Mouse (Mus musculus) CH12.LX (cell line): ENCODE measurements at regions not wholly inside any gene's neighbourhood (a gene's known extent, or its start where the extent isn't known, plus 50 kb on each side); places are given as distances from the start of the nearest gene placed in this dataset.

ENCODE experiments used
- DNase-seq: peaks from one replicate; pipeline ENCODE4 v3.0.0-alpha.2; 2013; ENCODE audit errors: extremely low read depth
- H3K27ac ChIP-seq: 2 replicates; pipeline ENCODE4 v1.5.1; 2012; ENCODE audit warnings: low read depth, mild to moderate bottlenecking, control low read depth, moderate library complexity; ENCODE audit not compliant: insufficient read depth
- H3K27me3 ChIP-seq: replicated peaks from 2 replicates; pipeline ENCODE3; 2012; ENCODE audit warnings: inconsistent platforms
- H3K36me3 ChIP-seq, 2 experiments: replicated peaks in 1 of 2; 2 replicates each; pipeline versions ENCODE3 to v1.6.1; 2012; ENCODE audit warnings: inconsistent platforms in 1 of 2, low read length in 1 of 2, mild to moderate bottlenecking in 1 of 2, mixed read lengths in 1 of 2, moderate library complexity in 1 of 2; ENCODE audit not compliant: control insufficient read depth in 1 of 2, insufficient read depth in 1 of 2
- H3K4me1 ChIP-seq, 2 experiments: 2 replicates each; pipeline ENCODE4 v1.6.1; 2012; ENCODE audit warnings: inconsistent platforms in 1 of 2, moderate library complexity in 1 of 2; ENCODE audit not compliant: insufficient read depth in 2 of 2, control insufficient read depth in 1 of 2
- H3K4me2 ChIP-seq: 2 replicates; pipeline ENCODE4 v1.6.1; 2012; ENCODE audit warnings: low read depth, mild to moderate bottlenecking, control low read depth; ENCODE audit not compliant: poor library complexity, insufficient read depth, severe bottlenecking
- H3K4me3 ChIP-seq, 3 experiments: fragments of 150-350 bp in 1 of 3; sonication (generic) in 1 of 3; replicated peaks in 1 of 3; 2 replicates each; pipeline versions ENCODE3 to v1.5.1; 2011 to 2012; ENCODE audit warnings: low read depth in 2 of 3, low read length in 2 of 3, mild to moderate bottlenecking in 2 of 3, moderate library complexity in 2 of 3, control low read depth in 1 of 3, improper control_type of control experiment in 1 of 3, inconsistent platforms in 1 of 3, mixed read lengths in 1 of 3; ENCODE audit not compliant: poor library complexity in 1 of 3
- H3K79me2 ChIP-seq: replicated peaks from 2 replicates; pipeline ENCODE4 v1.6.1; 2012; ENCODE audit warnings: mild to moderate bottlenecking, moderate library complexity; ENCODE audit not compliant: control insufficient read depth, poor library complexity, insufficient read depth, severe bottlenecking; ENCODE audit errors: extremely low read depth
- H3K9ac ChIP-seq: 2 replicates; pipeline ENCODE4 v1.6.1; 2012; ENCODE audit warnings: low read depth, mild to moderate bottlenecking, control low read depth, moderate library complexity; ENCODE audit not compliant: insufficient read depth
- H3K9me3 ChIP-seq: replicated peaks from 2 replicates; pipeline ENCODE3; 2012; ENCODE audit warnings: low read length, inconsistent platforms, mixed read lengths
- BHLHE40 ChIP-seq: IDR thresholded peaks from 2 replicates; pipeline ENCODE4 v1.6.1; 2011; ENCODE audit warnings: mild to moderate bottlenecking, low read depth, low read length, improper control_type of control experiment
- E2F4 ChIP-seq: IDR thresholded peaks from 2 replicates; pipeline ENCODE4 v1.6.1; 2011; ENCODE audit warnings: low read depth, low read length, improper control_type of control experiment; ENCODE audit not compliant: insufficient replicate concordance
- ELF1 ChIP-seq: IDR thresholded peaks from 2 replicates; pipeline ENCODE4 v1.6.1; 2014; ENCODE audit warnings: low read depth, mild to moderate bottlenecking, inconsistent platforms, low read length, improper control_type of control experiment
- GABPA ChIP-seq: IDR thresholded peaks from 2 replicates; pipeline ENCODE4 v1.6.1; 2012; ENCODE audit warnings: low read depth, low read length, improper control_type of control experiment, inconsistent platforms; ENCODE audit not compliant: insufficient replicate concordance
- KAT2A ChIP-seq: IDR thresholded peaks from 2 replicates; pipeline ENCODE4 v1.6.1; 2012; ENCODE audit warnings: low read length, improper control_type of control experiment, inconsistent platforms; ENCODE audit not compliant: insufficient replicate concordance
- MAX ChIP-seq: IDR thresholded peaks from 2 replicates; pipeline ENCODE4 v1.6.1; 2011; ENCODE audit warnings: low read length, improper control_type of control experiment
- MAZ ChIP-seq: IDR thresholded peaks from 2 replicates; pipeline ENCODE4 v1.6.1; 2012; ENCODE audit warnings: low read depth, mild to moderate bottlenecking, inconsistent platforms, low read length, improper control_type of control experiment, moderate library complexity
- MEF2A ChIP-seq: IDR thresholded peaks from 2 replicates; pipeline ENCODE4 v1.6.1; 2014; ENCODE audit warnings: low read depth, mild to moderate bottlenecking, inconsistent platforms, low read length, improper control_type of control experiment, borderline replicate concordance
- NRF1 ChIP-seq: IDR thresholded peaks from 2 replicates; pipeline ENCODE4 v1.6.1; 2014; ENCODE audit warnings: low read depth, mild to moderate bottlenecking, inconsistent platforms, low read length, improper control_type of control experiment, moderate library complexity
- POLR2A ChIP-seq: IDR thresholded peaks from 2 replicates; pipeline ENCODE4 v1.6.1; 2011; ENCODE audit warnings: low read depth, mild to moderate bottlenecking, improper control_type of control experiment, low read length
- RAD21 ChIP-seq: IDR thresholded peaks from 2 replicates; pipeline ENCODE4 v1.6.1; 2011; ENCODE audit warnings: low read depth, mild to moderate bottlenecking, low read length, improper control_type of control experiment, moderate library complexity
- SIN3A ChIP-seq: IDR thresholded peaks from 2 replicates; pipeline ENCODE4 v1.6.1; 2012; ENCODE audit warnings: low read length, improper control_type of control experiment, inconsistent platforms
- TBP ChIP-seq: conservative IDR thresholded peaks from 2 replicates; pipeline ENCODE4 v1.6.1; 2011; ENCODE audit warnings: low read depth, low read length, improper control_type of control experiment
- UBTF ChIP-seq: IDR thresholded peaks from 2 replicates; pipeline ENCODE4 v1.6.1; 2012; ENCODE audit warnings: low read depth, mild to moderate bottlenecking, inconsistent platforms, low read length, improper control_type of control experiment, moderate library complexity
- USF1 ChIP-seq: IDR thresholded peaks from 2 replicates; pipeline ENCODE4 v1.6.1; 2014; ENCODE audit warnings: low read depth, mild to moderate bottlenecking, inconsistent platforms, low read length, improper control_type of control experiment
- USF2 ChIP-seq: conservative IDR thresholded peaks from 2 replicates; pipeline ENCODE4 v1.6.1; 2011; ENCODE audit warnings: low read depth, low read length, improper control_type of control experiment
- ZC3H11A ChIP-seq: IDR thresholded peaks from 2 replicates; pipeline ENCODE4 v1.6.1; 2012; ENCODE audit warnings: low read depth, mild to moderate bottlenecking, inconsistent platforms, low read length, improper control_type of control experiment
- dilution Hi-C: fragments of 300-500 bp; cut with MboI; formaldehyde crosslinking; loops from 2 replicates; pipeline ENCODE4 v1.14.3; 2020; ENCODE audit warnings: low sequenced_read_pairs; ENCODE audit not compliant: extremely low pct_unique_long_range_greater_than_20kb, extremely low pct_ligation_motif_present
- in situ Hi-C: fragments of 300-500 bp; cut with MboI; formaldehyde crosslinking; loops from 3 replicates; pipeline ENCODE4 v1.14.3; 2019; ENCODE audit warnings: low sequenced_read_pairs, low pct_ligation_motif_present, low pct_unique_long_range_greater_than_20kb, mixed read lengths

GRCm38 (mm10) chr1:164652244-164652643, 144.2 kb upstream of the Dpt start:
- no peak overlapping the region for H3K27ac ChIP-seq
- in situ Hi-C loops: no loop called here

GRCm38 (mm10) chr1:164637901-164638462, 158.5 kb upstream of the Dpt start:
- Histone ChIP-seq H3K79me2 (no peaks in the 10 kb centered on the region), H3K9me3 (no peaks in the 10 kb centered on the region), H3K27me3 (no peaks in the 10 kb centered on the region), H3K4me2 (no peak overlapping the region), H3K4me1 (no peaks in the 10 kb centered on the region), H3K27ac (no peak overlapping the region), H3K36me3 (no peaks in the 10 kb centered on the region), H3K4me3 (no peak overlapping the region), H3K9ac (no peak overlapping the region)
- dilution Hi-C loops: no loop called here
- DNase-seq: no peak
- TF ChIP-seq ZC3H11A (no peak), KAT2A (no peak), UBTF (no peak), MAX (no peak), POLR2A (no peak), SIN3A (no peak), USF2 (no peak)
- in situ Hi-C loops: no loop called here

More at GRCm38 (mm10) chr1:164652244-164652643, 144.2 kb upstream of the Dpt start:
- Histone ChIP-seq H3K9me3 (peaks cover 3% of the 10 kb centered on the region), H3K9ac (no peak overlapping the region), H3K4me2 (no peak overlapping the region), H3K27me3 (no peaks in the 10 kb centered on the region), H3K4me3 (no peak overlapping the region), H3K4me1 (no peaks in the 10 kb centered on the region), H3K79me2 (no peaks in the 10 kb centered on the region), H3K36me3 (no peaks in the 10 kb centered on the region)
- DNase-seq: peak; percentile 29
- TF ChIP-seq ZC3H11A: no peak
- no peak for TF ChIP-seq MEF2A
- TF ChIP-seq RAD21: no peak
- TF ChIP-seq USF1: no peak
- no peak for TF ChIP-seq NRF1
- no peak for TF ChIP-seq MAZ
- TF ChIP-seq GABPA: no peak
- no peak for TF ChIP-seq BHLHE40
- no peak for TF ChIP-seq UBTF
- no peak for TF ChIP-seq ELF1
- TF ChIP-seq TBP: no peak
- TF ChIP-seq SIN3A: no peak
- TF ChIP-seq E2F4: no peak
- dilution Hi-C loops: no loop called here
